Mouse (Mus musculus) adrenal gland, postnatal 14 days (tissue): Measurements from ENCODE around the gene Kirrel. TPM values are rescaled to one million over a fixed set of nuclear protein-coding genes. Genes with fewer than 3 reads are reported as not detected.

Experiments
- DNase-seq: peaks from one replicate; pipeline ENCODE4 v3.0.0; 2021; ENCODE audit warnings: mixed read lengths
- total RNA-seq: library from RNA; stranded (reverse); gene quantifications from 2 replicates; pipeline ENCODE4 v1.2.3, GENCODE M21; 2021

Kirrel gene
- total RNA-seq, 1 experiment from 2014 or later: 16.2 TPM

DNA sequence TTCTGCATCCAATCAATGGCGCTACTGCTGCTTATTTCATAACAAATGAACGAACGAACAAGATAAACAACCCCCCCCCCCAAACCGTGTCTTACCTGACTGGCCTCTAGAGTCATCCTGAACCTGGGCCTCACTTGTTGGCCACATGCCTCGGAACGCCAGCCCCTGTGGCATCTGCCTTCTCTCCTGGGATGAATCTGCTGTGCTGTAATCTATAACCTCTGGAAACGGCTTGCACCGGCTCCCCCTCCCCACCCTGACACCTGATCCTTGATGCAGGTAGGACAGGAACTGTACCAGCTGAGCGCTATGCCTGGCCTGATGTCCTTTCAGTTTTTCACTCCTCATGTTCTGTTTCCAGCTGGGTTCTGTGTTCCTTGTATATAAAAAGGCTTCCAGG, 96.9 kb downstream of the Kirrel start:
- no peak for DNase-seq

DNA sequence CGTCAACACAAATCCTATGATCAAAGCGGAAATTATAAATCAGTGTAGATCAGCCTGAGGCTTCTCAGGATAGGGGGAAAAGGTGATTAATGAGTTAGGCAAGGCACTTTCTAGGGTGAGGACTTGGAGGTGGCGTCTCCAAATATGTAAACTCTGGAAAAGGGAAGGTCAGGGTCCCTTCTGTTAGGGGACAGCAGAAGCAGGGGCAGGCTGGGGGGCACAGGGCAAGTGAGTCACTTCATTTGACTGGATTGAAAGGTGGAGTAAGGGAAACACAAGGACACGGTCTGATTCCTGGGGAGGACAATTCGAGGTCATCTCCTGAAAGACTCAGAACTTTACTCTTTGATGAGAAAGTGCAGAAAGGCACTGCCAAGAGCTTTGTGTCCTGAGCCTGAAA, 97.6 kb downstream of the Kirrel start:
- no peak for DNase-seq

DNA sequence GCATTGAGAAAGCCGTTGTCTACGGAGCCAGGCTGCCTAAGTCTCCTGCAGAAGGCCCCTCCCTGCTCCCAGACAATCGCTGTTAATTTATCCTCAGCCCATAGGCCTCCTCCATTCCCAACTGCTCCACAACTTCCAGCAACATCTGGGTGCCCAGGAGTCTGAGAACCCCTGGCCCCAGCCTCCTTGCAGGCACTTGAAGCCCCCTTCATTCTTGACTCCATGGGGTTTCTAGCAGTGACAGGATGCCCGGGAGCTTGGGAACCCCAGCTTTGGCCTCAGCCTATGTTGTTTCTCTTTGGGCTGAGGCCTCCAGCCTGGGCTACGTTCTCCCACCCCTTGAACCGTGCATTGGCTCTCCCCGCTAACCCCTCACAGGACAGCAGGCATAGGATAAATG, 98.4 kb downstream of the Kirrel start:
- DNase-seq: no peak

DNA sequence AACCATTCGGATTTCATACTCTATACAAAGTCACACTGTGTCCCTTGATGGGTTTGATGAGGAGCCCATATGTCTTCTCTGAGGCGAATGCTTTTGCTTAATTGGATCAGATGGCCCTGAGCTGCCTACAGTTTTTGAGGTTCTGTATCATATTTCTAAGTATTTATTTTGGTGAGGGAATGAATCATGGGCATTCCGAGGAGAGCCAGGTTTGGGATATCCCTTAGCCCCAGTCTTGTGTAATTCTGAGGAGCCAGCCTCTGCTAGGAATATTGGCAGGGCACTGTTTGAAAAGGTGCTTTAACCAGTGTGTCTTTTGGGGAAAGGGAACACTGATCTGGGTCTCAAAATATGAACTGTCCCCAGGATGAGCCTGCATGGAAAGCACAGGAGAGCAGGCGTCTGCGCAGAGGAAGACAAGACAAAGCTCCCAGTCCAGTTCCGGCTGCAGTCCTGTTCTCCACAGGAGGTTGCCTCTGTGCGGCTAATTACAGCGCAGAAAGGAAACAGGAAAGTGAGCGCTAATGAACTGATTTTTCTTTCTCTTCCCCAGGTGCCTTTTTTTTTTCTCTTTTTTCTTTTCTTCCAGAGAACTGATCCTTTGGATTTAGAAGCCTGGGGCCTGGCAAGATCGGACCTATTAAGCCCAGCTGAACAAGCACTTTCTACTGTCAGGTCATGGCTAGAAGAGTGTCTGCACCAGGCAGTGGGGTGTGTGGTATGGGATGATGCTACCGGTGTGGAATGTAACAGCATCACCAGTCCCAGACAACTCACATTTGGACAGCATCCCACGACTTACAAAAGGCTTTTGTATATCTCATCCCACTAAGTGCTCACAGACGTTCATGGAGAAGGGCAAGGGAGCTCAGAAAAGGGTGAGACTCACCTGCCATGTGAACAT, 101.7 kb downstream of the Kirrel start:
- DNase-seq: no peak

DNA sequence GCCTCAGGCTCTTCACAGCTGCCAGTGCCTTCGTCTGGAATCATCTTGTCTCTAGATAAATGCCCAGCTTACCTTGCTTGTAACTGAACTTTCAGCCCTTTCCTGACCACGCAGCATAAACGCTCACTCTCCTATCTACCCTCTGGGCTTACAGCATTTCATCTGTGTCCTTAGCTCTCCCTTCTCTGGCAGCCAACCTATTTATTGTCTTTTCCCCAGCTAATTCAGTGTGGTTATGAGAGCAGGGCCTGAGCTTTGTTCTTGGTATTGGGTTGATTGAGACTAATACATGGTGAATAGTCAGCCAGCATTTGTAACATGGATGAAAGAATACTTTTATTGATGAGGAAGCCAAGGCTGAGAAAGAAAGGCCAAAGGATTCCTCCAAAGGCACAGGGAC, 102.4 kb downstream of the Kirrel start:
- no peak for DNase-seq

GRCm38 (mm10) chr3:87067396-87067975, 107.1 kb downstream of the Kirrel start:
- DNase-seq: no peak

DNA sequence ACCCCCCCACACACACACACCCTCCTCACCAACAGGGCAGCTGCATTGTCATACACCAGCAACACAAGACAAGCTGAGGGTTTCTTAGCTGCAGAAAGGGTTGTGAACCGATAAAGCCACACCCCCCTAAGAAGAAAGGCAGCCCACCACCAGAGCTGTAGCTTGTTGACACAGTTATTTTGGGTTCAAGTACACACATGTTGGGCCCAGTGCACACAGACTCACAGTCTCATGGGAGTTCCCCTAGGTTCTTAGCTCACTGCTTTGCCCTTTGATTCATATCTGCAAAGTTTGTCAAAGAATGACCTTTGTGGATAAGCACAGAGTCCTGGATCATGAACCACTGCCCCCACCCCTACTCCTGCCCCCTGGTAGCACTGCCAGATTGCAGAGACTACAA, 120.6 kb downstream of the Kirrel start:
- DNase-seq: no peak

GRCm38 (mm10) chr3:87047801-87048200, 126.7 kb downstream of the Kirrel start:
- no peak for DNase-seq

GRCm38 (mm10) chr3:87041733-87042132, 132.8 kb downstream of the Kirrel start:
- no peak for DNase-seq

GRCm38 (mm10) chr3:87038500-87038899, 136.0 kb downstream of the Kirrel start:
- no peak for DNase-seq

DNA sequence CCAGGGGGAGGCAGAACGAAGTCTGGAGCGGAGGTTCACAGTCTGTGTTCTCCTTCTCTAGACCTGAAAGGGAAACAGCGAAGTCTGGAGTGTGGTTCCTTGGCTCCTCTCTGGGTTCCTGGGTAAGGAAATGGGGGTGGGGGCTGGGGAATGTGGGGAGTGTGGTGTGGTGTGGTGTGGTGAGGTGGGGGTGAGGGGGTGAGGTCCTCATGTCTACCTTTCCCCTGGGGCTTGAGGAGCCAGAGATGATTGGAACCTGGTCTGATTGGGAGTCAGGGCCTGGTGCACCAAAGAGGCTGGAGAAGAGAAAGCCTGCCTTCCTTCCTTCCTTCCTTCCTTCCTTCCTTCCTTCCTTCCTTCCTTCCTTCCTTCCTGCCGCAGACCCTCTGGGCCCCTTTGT, 140.5 kb downstream of the Kirrel start:
- DNase-seq: no peak

- DNase-seq: peak; percentile 78
Observed at GRCm38 (mm10) chr3:87033357-87033756, 141.2 kb downstream of the Kirrel start.

- DNase-seq: peak; percentile 74
Observed at GRCm38 (mm10) chr3:87030855-87031254, 143.7 kb downstream of the Kirrel start.

Other genes starting within 250 kb of the Kirrel start
- gene Cd1d1, start 175.3 kb downstream of the Kirrel start, total RNA-seq: 112 and 145 TPM in 2 replicates
- gene Fcrls, start 89.0 kb upstream of the Kirrel start, total RNA-seq: 2.5 and 3.0 TPM in 2 replicates
- 2.4 and 6.0 TPM in 2 replicates for gene Cd5l, start 183.1 kb upstream of the Kirrel start, total RNA-seq
- gene Fcrl1, start 201.6 kb upstream of the Kirrel start, total RNA-seq: 0.22 and 6.1 TPM in 2 replicates